Mouse (Mus musculus) brain, embryonic 14.5 days (tissue): ENCODE data around the gene Ldlrad3.

Experiments
- CTCF ChIP-seq: fragments of 200-500 bp; IDR thresholded peaks from 2 replicates; pipeline ENCODE4 v1.5.1; 2012; ENCODE audit warnings: inconsistent platforms, mild to moderate bottlenecking, moderate library complexity, borderline replicate concordance; ENCODE audit not compliant: insufficient read depth, insufficient read length; ENCODE audit errors: extremely low read depth
- POLR2A ChIP-seq: fragments of 200-500 bp; IDR thresholded peaks from 2 replicates; pipeline ENCODE4 v1.6.1; 2012; ENCODE audit warnings: mild to moderate bottlenecking, inconsistent platforms, borderline replicate concordance; ENCODE audit not compliant: poor library complexity, insufficient read depth, insufficient read length, severe bottlenecking; ENCODE audit errors: extremely low read depth

DNA sequence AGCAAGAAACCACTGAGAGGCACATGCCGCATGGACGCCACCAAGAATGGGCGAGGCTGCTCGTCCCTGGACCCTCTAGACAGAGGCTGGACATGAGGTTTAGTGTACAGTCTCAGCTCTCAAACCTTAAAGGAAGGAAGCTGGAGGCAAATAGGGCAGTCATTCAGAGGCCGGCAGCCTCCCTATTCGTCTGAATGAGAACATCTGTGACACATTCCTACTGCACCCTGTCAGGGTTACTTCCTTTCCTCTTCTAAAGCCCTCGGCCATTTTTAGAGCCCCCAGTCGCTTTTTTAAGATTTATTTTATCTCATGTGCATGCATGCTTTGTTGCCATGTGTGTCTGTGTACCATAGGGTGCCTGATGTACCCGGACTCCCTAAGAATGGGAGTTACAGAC, 29.2 kb downstream of the Ldlrad3 start:
- TF ChIP-seq CTCF (no peak), POLR2A (no peak)
